Mouse (Mus musculus): ENCODE measurements at regions not wholly inside any gene's neighbourhood (a gene's known extent, or its start where the extent isn't known, plus 50 kb on each side); places are given as distances from the start of the nearest gene placed in this dataset.
"Not testable (repeated sequence)": the region's sequence is repeated elsewhere in the genome, so short reads cannot be mapped to it uniquely, and the experiment has no call there.

- no peaks in the 10 kb centered on the region for H3K4me1 ChIP-seq
- no peaks in the 10 kb centered on the region for H3K9me3 ChIP-seq
- H3K9ac ChIP-seq: no peak overlapping the region
- no peaks in the 10 kb centered on the region for H3K27me3 ChIP-seq
- no peak overlapping the region for H3K4me2 ChIP-seq (replicated peaks)
- H3K36me3 ChIP-seq: no peaks in the 10 kb centered on the region
- no peak for ATAC-seq (ENCODE audit: insufficient number of reproducible peaks, insufficient read depth, low FRiP score, low TSS enrichment)
- no peak overlapping the region for H3K27ac ChIP-seq
- no peak overlapping the region for H3K4me3 ChIP-seq
Observed at GRCm38 (mm10) chr6:67791393-67791792, 255.8 kb upstream of the Tacstd2 start.

- no peak overlapping the region for H3K9ac ChIP-seq
- no peaks in the 10 kb centered on the region for H3K4me1 ChIP-seq
- no peak overlapping the region for H3K4me3 ChIP-seq
- no peaks in the 10 kb centered on the region for H3K36me3 ChIP-seq
- no peaks in the 10 kb centered on the region for H3K27me3 ChIP-seq
- 77% methylated on average over 1 of the region's 1 CpGs for WGBS
- no peak overlapping the region for H3K27ac ChIP-seq
- no peak for ATAC-seq (ENCODE audit: insufficient number of reproducible peaks, insufficient read depth, low FRiP score, low TSS enrichment)
- no peak overlapping the region for H3K4me2 ChIP-seq (replicated peaks)
- no peaks in the 10 kb centered on the region for H3K9me3 ChIP-seq
Observed at GRCm38 (mm10) chr6:67790742-67791141, 255.1 kb upstream of the Tacstd2 start.

DNA sequence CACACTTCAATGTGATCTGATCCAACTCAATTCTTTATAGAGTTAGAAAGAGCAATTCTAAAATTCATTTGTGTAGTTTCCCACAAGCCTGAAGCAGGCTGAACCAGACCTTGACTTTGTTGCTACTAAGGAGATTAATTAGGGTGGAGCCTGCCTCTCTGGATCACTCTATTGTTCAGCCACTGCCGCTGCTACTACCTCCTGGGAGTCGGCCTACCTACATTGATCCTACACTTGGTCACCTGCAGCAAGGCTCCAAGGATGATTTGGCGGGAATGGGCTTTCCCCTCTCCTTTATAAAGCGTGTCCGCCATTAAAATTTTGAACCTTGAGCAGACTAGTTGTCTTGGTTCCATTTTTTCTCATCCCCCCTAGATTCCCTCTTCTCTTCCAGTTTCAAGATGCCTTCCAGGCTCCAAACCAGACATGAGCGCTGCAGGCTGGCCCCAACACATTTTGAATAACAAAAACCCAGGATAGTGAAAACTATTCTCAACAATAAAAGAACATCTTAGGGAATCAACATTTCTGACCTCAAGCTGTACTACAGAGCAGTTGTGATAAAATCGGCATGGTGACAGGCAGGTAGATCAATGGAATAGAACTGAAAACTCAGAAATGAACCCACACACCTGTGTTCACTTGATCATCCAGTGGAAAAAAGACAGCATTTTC lies 251.6 kb upstream of the Tacstd2 start:
- Histone ChIP-seq H3K4me1 (no peaks in the 10 kb centered on the region), H3K27ac (no peak overlapping the region), H3K4me3 (no peak overlapping the region), H3K36me3 (no peaks in the 10 kb centered on the region), H3K27me3 (no peaks in the 10 kb centered on the region), H3K4me2 (replicated peaks) (no peak overlapping the region), H3K9me3 (no peaks in the 10 kb centered on the region), H3K9ac (no peak overlapping the region)
- no peak for ATAC-seq (ENCODE audit: insufficient number of reproducible peaks, insufficient read depth, low FRiP score, low TSS enrichment)
- WGBS: 70% methylated on average over 7 of the region's 7 CpGs

- H3K27ac ChIP-seq: no peak overlapping the region
- 83% methylated on average over 4 of the region's 4 CpGs for WGBS
- H3K9ac ChIP-seq: no peak overlapping the region
- ATAC-seq (ENCODE audit: insufficient number of reproducible peaks, insufficient read depth, low FRiP score, low TSS enrichment): no peak
- no peak overlapping the region for H3K4me2 ChIP-seq (replicated peaks)
- no peaks in the 10 kb centered on the region for H3K9me3 ChIP-seq
- H3K27me3 ChIP-seq: no peaks in the 10 kb centered on the region
- no peaks in the 10 kb centered on the region for H3K4me1 ChIP-seq
- H3K36me3 ChIP-seq: no peaks in the 10 kb centered on the region
- H3K4me3 ChIP-seq: no peak overlapping the region
Observed at GRCm38 (mm10) chr6:67778883-67779282, 243.3 kb upstream of the Tacstd2 start.

- not testable (repeated sequence) for H3K4me2 ChIP-seq (replicated peaks); H3K9ac ChIP-seq; H3K4me1 ChIP-seq; ATAC-seq (ENCODE audit: insufficient number of reproducible peaks, insufficient read depth, low FRiP score, low TSS enrichment); H3K27me3 ChIP-seq; H3K36me3 ChIP-seq; H3K9me3 ChIP-seq; H3K27ac ChIP-seq; H3K4me3 ChIP-seq
- 88% methylated on average over 1 of the region's 1 CpGs for WGBS
Observed at GRCm38 (mm10) chr6:67754102-67754501, 218.5 kb upstream of the Tacstd2 start.

- WGBS: 25% methylated on average over 1 of the region's 1 CpGs
Observed at GRCm38 (mm10) chr6:67725611-67726010, 190.0 kb upstream of the Tacstd2 start.

DNA sequence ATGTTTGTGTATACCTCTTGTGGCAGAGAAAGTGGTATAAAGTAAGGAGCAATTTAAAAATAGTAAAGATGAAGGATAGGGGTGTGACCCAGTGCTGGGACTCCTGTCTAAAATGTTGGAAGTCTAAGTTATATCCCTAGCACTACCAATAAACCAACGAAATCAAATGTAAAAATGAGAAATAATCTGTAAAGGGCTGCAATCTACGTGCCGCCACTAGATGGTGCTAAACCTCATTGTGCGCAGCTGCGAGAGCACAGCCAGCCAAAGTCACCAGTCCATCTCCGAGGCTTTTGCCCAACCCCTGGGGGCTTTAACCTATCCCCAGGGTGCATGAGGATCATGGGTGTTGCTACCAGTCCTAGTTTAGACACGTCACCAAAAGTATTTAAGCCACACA lies 163.4 kb upstream of the Tacstd2 start:
- not testable (repeated sequence) for H3K36me3 ChIP-seq; H3K4me1 ChIP-seq; H3K27me3 ChIP-seq; H3K4me3 ChIP-seq; H3K27ac ChIP-seq; H3K9me3 ChIP-seq; ATAC-seq (ENCODE audit: insufficient number of reproducible peaks, insufficient read depth, low FRiP score, low TSS enrichment); H3K9ac ChIP-seq; H3K4me2 ChIP-seq (replicated peaks)
- WGBS: 14% methylated on average over 6 of the region's 7 CpGs

More at GRCm38 (mm10) chr6:67725611-67726010, 190.0 kb upstream of the Tacstd2 start:
- H3K36me3 ChIP-seq: no peaks in the 10 kb centered on the region
- H3K4me3 ChIP-seq: no peak overlapping the region
- H3K9me3 ChIP-seq: no peaks in the 10 kb centered on the region
- H3K27me3 ChIP-seq: no peaks in the 10 kb centered on the region
- H3K4me2 ChIP-seq (replicated peaks): no peak overlapping the region
- no peak for ATAC-seq (ENCODE audit: insufficient number of reproducible peaks, insufficient read depth, low FRiP score, low TSS enrichment)
- no peak overlapping the region for H3K9ac ChIP-seq
- no peaks in the 10 kb centered on the region for H3K4me1 ChIP-seq
- no peak overlapping the region for H3K27ac ChIP-seq

DNA sequence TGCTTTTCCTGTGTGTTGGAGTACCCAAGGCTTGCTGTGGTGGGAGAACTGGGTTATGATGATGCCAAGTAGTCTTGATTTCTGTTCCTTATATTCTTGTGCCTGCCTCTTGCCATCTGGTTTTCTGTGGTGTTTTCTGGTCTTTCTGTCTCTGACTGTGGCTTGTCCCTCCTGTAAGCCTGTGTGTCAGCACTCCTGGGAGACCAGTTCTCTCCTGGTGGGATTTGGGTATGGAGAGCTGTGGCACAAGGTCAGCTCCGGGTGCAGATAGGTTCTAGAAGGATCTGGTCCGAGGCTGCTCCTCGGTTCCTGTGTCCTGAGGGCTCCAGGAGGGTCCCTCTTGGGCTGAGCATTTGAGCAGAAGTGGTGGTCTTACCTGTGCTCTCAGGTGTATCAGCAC lies 155.4 kb upstream of the Tacstd2 start:
- not testable (repeated sequence) for H3K4me2 ChIP-seq (replicated peaks); H3K9ac ChIP-seq; ATAC-seq (ENCODE audit: insufficient number of reproducible peaks, insufficient read depth, low FRiP score, low TSS enrichment); H3K4me3 ChIP-seq; H3K9me3 ChIP-seq; H3K4me1 ChIP-seq; H3K27me3 ChIP-seq; H3K36me3 ChIP-seq; H3K27ac ChIP-seq
- 54% methylated on average over 3 of the region's 3 CpGs for WGBS

- H3K36me3 ChIP-seq; H3K27me3 ChIP-seq; H3K9ac ChIP-seq; H3K4me1 ChIP-seq; ATAC-seq (ENCODE audit: insufficient number of reproducible peaks, insufficient read depth, low FRiP score, low TSS enrichment); H3K4me2 ChIP-seq (replicated peaks); H3K27ac ChIP-seq; H3K4me3 ChIP-seq; H3K9me3 ChIP-seq: not testable (repeated sequence)
- 65% methylated on average over 3 of the region's 3 CpGs for WGBS
Observed at GRCm38 (mm10) chr6:67683105-67683504, 147.5 kb upstream of the Tacstd2 start.

DNA sequence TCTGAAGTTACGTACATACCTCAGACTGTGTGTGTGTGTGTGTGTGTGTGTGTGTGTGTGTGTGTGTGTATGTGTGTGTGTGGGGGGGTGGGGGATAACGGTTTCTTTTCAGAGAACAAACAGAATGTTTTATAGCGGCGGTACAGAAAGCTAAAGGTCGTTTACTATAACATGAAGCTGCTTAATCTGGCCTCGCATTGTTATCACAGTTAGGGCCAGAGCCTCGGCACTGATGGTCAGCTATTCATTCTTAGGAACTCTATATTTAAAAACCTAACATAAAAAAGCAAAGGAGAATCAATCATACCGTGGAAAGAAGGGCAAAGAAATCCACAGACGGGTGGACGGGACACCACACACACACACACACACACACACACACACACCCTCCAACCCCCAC lies 146.0 kb upstream of the Tacstd2 start:
- H3K4me1 ChIP-seq; H3K9me3 ChIP-seq; H3K4me2 ChIP-seq (replicated peaks); H3K36me3 ChIP-seq; H3K27me3 ChIP-seq; H3K4me3 ChIP-seq; ATAC-seq (ENCODE audit: insufficient number of reproducible peaks, insufficient read depth, low FRiP score, low TSS enrichment); H3K27ac ChIP-seq; H3K9ac ChIP-seq: not testable (repeated sequence)
- WGBS: 63% methylated on average over 10 of the region's 10 CpGs

- not testable (repeated sequence) for H3K9ac ChIP-seq; H3K4me1 ChIP-seq; H3K9me3 ChIP-seq; H3K4me2 ChIP-seq (replicated peaks); H3K27ac ChIP-seq; H3K4me3 ChIP-seq; H3K36me3 ChIP-seq; H3K27me3 ChIP-seq; ATAC-seq (ENCODE audit: insufficient number of reproducible peaks, insufficient read depth, low FRiP score, low TSS enrichment)
- 33% methylated on average over 1 of the region's 1 CpGs for WGBS
Observed at GRCm38 (mm10) chr6:67679106-67679505, 143.5 kb upstream of the Tacstd2 start.

DNA sequence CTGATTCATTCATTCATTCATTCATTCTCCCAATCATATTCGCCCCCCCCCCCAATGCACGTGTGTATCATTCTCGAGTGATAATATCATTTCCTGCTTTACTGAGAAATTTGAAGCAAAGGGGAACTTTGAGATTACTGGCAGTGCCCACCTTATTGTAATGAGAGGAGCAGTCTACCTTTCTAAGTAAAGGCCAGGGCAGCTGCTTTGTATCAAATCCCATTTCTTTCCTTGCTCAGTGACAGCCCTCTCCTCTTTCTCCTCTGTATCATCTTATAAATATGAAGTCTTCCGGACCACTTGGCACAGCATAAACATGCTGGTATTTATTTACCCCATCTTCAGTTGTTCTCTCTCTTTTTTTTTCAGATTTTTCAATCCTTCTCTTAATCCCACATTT lies 139.1 kb upstream of the Tacstd2 start:
- not testable (repeated sequence) for H3K9ac ChIP-seq

GRCm38 (mm10) chr6:67673316-67673715 lies 137.7 kb upstream of the Tacstd2 start:
- ATAC-seq (ENCODE audit: insufficient number of reproducible peaks, insufficient read depth, low FRiP score, low TSS enrichment); H3K4me2 ChIP-seq (replicated peaks); H3K4me1 ChIP-seq; H3K27me3 ChIP-seq; H3K9ac ChIP-seq; H3K27ac ChIP-seq; H3K36me3 ChIP-seq; H3K4me3 ChIP-seq; H3K9me3 ChIP-seq: not testable (repeated sequence)
- WGBS: 67% methylated on average over 2 of the region's 2 CpGs

More for the DNA sequence above, 139.1 kb upstream of the Tacstd2 start:
- 91% methylated on average over 4 of the region's 4 CpGs for whole genome bisulfite sequencing
- not testable (repeated sequence) for H3K9me3 ChIP-seq; H3K4me1 ChIP-seq; H3K27me3 ChIP-seq; H3K4me2 ChIP-seq (replicated peaks); H3K27ac ChIP-seq; ATAC-seq (ENCODE audit: insufficient number of reproducible peaks, insufficient read depth, low FRiP score, low TSS enrichment); H3K4me3 ChIP-seq; H3K36me3 ChIP-seq

Data from embryonic facial prominence, embryonic 12.5 days (tissue).